Mouse (Mus musculus) forebrain, embryonic 12.5 days (tissue): Measurements from ENCODE around the gene Olfr384. TPM values are rescaled to one million over a fixed set of nuclear protein-coding genes. Genes with fewer than 3 reads are reported as not detected.
"Not testable (repeated sequence)": the region's sequence is repeated elsewhere in the genome, so short reads cannot be mapped to it uniquely, and the experiment has no call there.

Source experiments
- ATAC-seq: fragments of 200-750 bp; cut with Nextera tagmentation; 2 replicates; pipeline ENCODE4 v1.8.0; 2017; ENCODE audit warnings: moderate TSS enrichment; ENCODE audit not compliant: low FRiP score
- H3K27ac ChIP-seq: fragments of 300-500 bp; sonication (generic); 2 replicates; pipeline ENCODE4 v1.5.1; 2016; ENCODE audit warnings: mild to moderate bottlenecking
- H3K27me3 ChIP-seq: fragments of 300-500 bp; sonication (generic); 2 replicates; pipeline ENCODE4 v1.6.1; 2016; ENCODE audit warnings: mild to moderate bottlenecking
- H3K36me3 ChIP-seq: fragments of 300-500 bp; sonication (generic); replicated peaks from 2 replicates; pipeline ENCODE4 v1.6.1; 2016; ENCODE audit warnings: mild to moderate bottlenecking
- H3K4me1 ChIP-seq: fragments of 300-500 bp; sonication (generic); 2 replicates; pipeline ENCODE4 v1.6.1; 2016
- H3K4me2 ChIP-seq: fragments of 300-500 bp; sonication (generic); 2 replicates; pipeline ENCODE4 v1.6.1; 2016; ENCODE audit warnings: mild to moderate bottlenecking, moderate library complexity
- H3K4me3 ChIP-seq: fragments of 300-500 bp; sonication (generic); replicated peaks from 2 replicates; pipeline ENCODE4 v1.5.1; 2016; ENCODE audit warnings: mild to moderate bottlenecking
- H3K9ac ChIP-seq: fragments of 300-500 bp; sonication (generic); 2 replicates; pipeline ENCODE4 v1.6.1; 2016; ENCODE audit warnings: mild to moderate bottlenecking
- H3K9me3 ChIP-seq: fragments of 300-500 bp; sonication (generic); 2 replicates; pipeline ENCODE4 v1.6.1; 2016
- WGBS: fragments of 180-500 bp; shearing (Covaris S2); methylation state at CpG from one replicate; pipeline ENCODE4 v1.1.7; 2016; 5-methylcytosine and 5-hydroxymethylcytosine counted together
- polyA plus RNA-seq: library from polyadenylated mRNA; unstranded; fragments of >200 nt; fragmentation: Nextera tagmentation; extraction: Ambion mirVana; gene quantifications from 2 replicates; pipeline ENCODE4 v1.2.1, GENCODE M21; 2016

Gene Olfr384
- polyA plus RNA-seq = not detected in 2 replicates

DNA sequence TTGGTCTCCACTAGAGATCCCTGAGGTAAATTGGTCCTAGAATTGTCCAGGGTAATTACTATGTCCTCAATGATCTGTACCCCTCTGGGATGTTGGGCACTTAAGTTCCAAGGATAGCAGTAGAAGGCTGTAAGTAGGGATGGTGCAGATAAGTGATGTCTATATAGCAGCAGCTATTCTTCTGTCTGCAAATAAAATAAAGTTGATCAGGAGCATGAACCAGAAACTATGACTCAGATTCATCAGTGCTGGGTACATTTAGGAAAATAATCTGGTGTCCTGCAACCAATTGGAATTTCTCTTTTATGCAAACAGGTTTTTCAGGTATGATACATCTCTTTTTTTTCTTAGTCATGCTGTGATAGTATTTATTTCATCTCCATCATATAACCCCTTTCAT, at the start of gene Olfr384:
Olfr384 (plus strand) TSS at position 301 of the 400 bp plus-strand sequence.
- Histone ChIP-seq H3K4me1 (no peaks in the 10 kb centered on the region), H3K27ac (no peak within 1 kb of the TSS), H3K4me3 (no peak within 1 kb of the TSS), H3K27me3 (no peaks in the 10 kb centered on the region), H3K36me3 (no peaks in the 10 kb centered on the region), H3K4me2 (no peak within 1 kb of the TSS), H3K9ac (no peak within 1 kb of the TSS), H3K9me3 (peaks cover 23% of the 10 kb centered on the region)
- ATAC-seq = no peak

DNA sequence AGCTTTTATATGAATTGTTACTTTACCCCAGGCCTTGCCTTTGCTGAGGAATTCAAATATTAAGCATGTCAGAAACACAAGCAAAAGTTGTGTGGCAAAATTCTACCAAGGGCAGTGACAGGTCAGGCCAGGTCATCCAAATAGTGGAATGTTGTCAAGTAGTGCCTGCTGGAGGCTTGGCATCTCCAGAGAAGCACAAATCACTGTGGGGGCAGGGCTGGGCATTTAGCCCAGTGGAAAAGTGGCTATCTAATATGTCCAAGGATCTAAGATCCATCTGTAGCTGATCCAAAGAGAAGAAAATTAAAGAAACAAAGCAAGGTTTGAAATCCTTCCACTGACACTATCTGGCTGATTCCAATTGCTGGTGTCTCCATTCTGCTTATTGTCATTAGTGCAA, 18.5 kb upstream of the Olfr384 start:
- no peaks in the 10 kb centered on the region for H3K27me3 ChIP-seq
- no peak overlapping the region for H3K4me3 ChIP-seq
- H3K4me1 ChIP-seq = no peaks in the 10 kb centered on the region
- no peak overlapping the region for H3K4me2 ChIP-seq
- no peaks in the 10 kb centered on the region for H3K36me3 ChIP-seq
- no peak overlapping the region for H3K27ac ChIP-seq
- peaks cover 9% of the 10 kb centered on the region for H3K9me3 ChIP-seq
- H3K9ac ChIP-seq = no peak overlapping the region
- ATAC-seq = no peak

DNA sequence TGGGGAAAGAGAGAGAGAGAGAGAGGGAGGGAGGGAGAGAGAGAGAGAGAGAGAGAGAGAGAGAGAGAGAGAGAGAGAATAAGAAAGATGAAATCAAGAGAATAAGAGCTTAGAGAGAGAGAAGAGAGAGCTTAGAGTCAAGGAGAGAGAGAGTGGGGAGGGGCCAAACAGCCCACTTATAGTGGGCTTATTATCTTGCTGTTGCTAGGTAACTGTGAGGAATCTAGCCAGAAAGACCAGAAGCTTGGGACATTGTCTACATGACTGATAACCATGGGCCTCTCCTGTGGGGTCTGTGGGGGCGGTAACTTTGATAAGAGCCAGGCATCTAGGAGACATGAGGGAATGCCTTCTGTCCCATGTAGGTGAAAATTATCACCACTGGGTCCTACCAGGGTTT, 15.2 kb upstream of the Olfr384 start:
- not testable (repeated sequence) for H3K4me2 ChIP-seq, ATAC-seq, H3K4me1 ChIP-seq, H3K9me3 ChIP-seq, H3K4me3 ChIP-seq, H3K36me3 ChIP-seq, H3K27ac ChIP-seq, H3K9ac ChIP-seq, H3K27me3 ChIP-seq
- 63% methylated on average over 1 of the region's 1 CpGs for WGBS

DNA sequence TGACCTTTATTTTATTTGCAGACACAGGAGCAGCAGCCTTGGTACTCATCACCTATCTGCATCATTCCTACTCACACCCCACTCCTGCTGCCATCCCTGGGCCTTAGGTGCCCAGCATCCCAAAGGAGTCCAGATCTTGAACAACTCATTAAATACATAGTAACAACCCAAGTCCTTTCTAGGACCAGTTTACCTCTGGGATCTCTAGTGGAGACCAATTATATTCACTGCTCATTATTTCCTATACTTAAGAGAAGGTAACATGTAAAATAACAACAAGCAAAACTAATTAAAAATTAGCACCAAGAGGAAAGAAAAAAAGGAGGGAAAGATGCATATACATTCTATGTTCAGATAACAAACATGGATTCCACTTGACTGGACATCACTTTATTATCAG, 5.5 kb upstream of the Olfr384 start, which contains the start of gene Olfr385:
Olfr385 (minus strand) TSS at position 101 of the 400 bp plus-strand sequence.
- Histone ChIP-seq H3K9me3 (0 out of 2 replicates have a peak, but pooled peaks cover 22% of the 10 kb centered on the region), H3K27me3 (no peaks in the 10 kb centered on the region), H3K4me2 (no peak within 1 kb of the TSS), H3K9ac (no peak within 1 kb of the TSS), H3K4me1 (no peaks in the 10 kb centered on the region), H3K36me3 (no peaks in the 10 kb centered on the region), H3K4me3 (no peak within 1 kb of the TSS), H3K27ac (no peak within 1 kb of the TSS)
- ATAC-seq = no peak

Other genes with a start within 250 kb of the Olfr384 start
- gene Olfr20, start 247.8 kb upstream of the Olfr384 start, polyA plus RNA-seq = 0.24 TPM in 1 of 2 replicates, not detected in the other
- not detected in 2 replicates for gene Olfr376, start 227.3 kb upstream of the Olfr384 start, polyA plus RNA-seq
- not detected in 2 replicates for gene Olfr1, start 199.0 kb upstream of the Olfr384 start, polyA plus RNA-seq
- gene Olfr378, start 170.1 kb upstream of the Olfr384 start, polyA plus RNA-seq = not detected in 2 replicates
- gene Olfr380, start 141.1 kb upstream of the Olfr384 start, polyA plus RNA-seq = not detected in 2 replicates
- gene Olfr381, start 107.0 kb upstream of the Olfr384 start, polyA plus RNA-seq = not detected in 2 replicates
- not detected in 2 replicates for gene Olfr382, start 81.4 kb upstream of the Olfr384 start, polyA plus RNA-seq
- not detected in 2 replicates for gene Olfr385, start 5.6 kb upstream of the Olfr384 start, polyA plus RNA-seq
- not detected in 2 replicates for gene Zfp735, start 90.2 kb downstream of the Olfr384 start, polyA plus RNA-seq
- not detected in 2 replicates for gene Olfr389, start 182.1 kb downstream of the Olfr384 start, polyA plus RNA-seq
- gene Olfr390, start 184.4 kb downstream of the Olfr384 start, polyA plus RNA-seq = not detected in 2 replicates
- gene Olfr391-ps, start 204.5 kb downstream of the Olfr384 start, polyA plus RNA-seq = not detected in 2 replicates
- not detected in 2 replicates for gene Olfr392, start 218.5 kb downstream of the Olfr384 start, polyA plus RNA-seq